Comparison of ENCODE assay signal across 16 mouse cellular contexts in the genomic region with DNA sequence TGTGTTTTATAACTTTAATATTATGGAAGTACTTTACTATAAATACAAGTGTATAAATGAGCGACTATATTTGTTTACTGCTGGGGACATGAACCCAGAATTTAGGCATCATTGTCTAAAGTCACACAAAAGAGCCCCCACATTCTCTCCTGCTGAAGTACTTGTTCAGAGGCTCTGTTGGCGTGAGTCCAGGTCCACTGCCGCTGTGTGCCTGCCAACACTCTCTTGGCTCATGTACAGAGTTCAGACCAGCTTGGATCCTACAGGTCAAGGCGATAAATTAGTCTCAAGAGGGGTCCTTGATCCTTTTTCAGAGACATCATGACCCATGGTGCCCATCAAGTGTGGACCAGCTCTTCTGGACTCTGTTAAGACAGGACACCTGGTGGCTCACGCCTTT. TPM values are rescaled to one million over a fixed set of nuclear protein-coding genes. Genes with fewer than 3 reads are reported as not detected.
DNase-seq lines count a peak whose midpoint lies in the region; ATAC-seq and TF ChIP-seq lines count a peak whose summit lies in the region.
"Had no signal": no experiment of that assay in that cellular context is flagged by ENCODE, and none has a peak within 500 bp of the region (broad histone marks: within the 10 kb centered on the region; RNA-seq: fewer than 3 reads in every experiment).

No protein-coding gene starts in this region.

- H3K9ac ChIP-seq in forebrain, postnatal 0 days = no peak overlapping the region
- H3K9ac ChIP-seq: limb, embryonic 13.5 days had no signal

- H3K27me3 ChIP-seq in forebrain, postnatal 0 days (ENCODE audit: insufficient read depth, low read length) = no peaks in the 10 kb centered on the region

- no peak overlapping the region for H3K27ac ChIP-seq in forebrain, postnatal 0 days (ENCODE audit: low read depth, low read length)
- H3K27ac ChIP-seq: heart, embryonic 10.5 days; left cerebral cortex, adult 2 months; limb, embryonic 13.5 days; midbrain, embryonic 10.5 days had no signal

- DNase-seq in adrenal gland, postnatal 10 days = peak; percentile 66
- no peak for DNase-seq in adrenal gland, postnatal 4 days (ENCODE audit: low spot score in 2 of 2)
- peak; percentile 27 for DNase-seq in kidney, adult 18-20 months
- no peak for DNase-seq in kidney, postnatal 4 days
- DNase-seq in lung, postnatal 36 days = peak; percentile 12
- DNase-seq in lung, postnatal 25 days (ENCODE audit: low spot score) = no peak
- no peak for DNase-seq in thymus, postnatal 0 days (ENCODE audit: low spot score)
- DNase-seq in forebrain, postnatal 0 days = no peak
- DNase-seq: gastrocnemius, postnatal 14 days; retina, postnatal 1 day had no signal

- H3K4me3 ChIP-seq in forebrain, postnatal 0 days (ENCODE audit: low read depth, low read length) = no peak overlapping the region
- H3K4me3 ChIP-seq: heart, embryonic 10.5 days; left cerebral cortex, adult 2 months; limb, embryonic 13.5 days; midbrain, embryonic 10.5 days had no signal

- no peaks in the 10 kb centered on the region for H3K4me1 ChIP-seq in forebrain, postnatal 0 days (ENCODE audit: insufficient read depth)
- H3K4me1 ChIP-seq: heart, embryonic 10.5 days; limb, embryonic 13.5 days had no signal

- no peaks in the 10 kb centered on the region for H3K9me3 ChIP-seq in forebrain, postnatal 0 days (ENCODE audit: low read length)
- H3K9me3 ChIP-seq: heart, embryonic 10.5 days; limb, embryonic 13.5 days; midbrain, embryonic 10.5 days had no signal

- H3K36me3 ChIP-seq in forebrain, postnatal 0 days (ENCODE audit: insufficient read depth) = no peaks in the 10 kb centered on the region
- H3K36me3 ChIP-seq: heart, embryonic 10.5 days; limb, embryonic 13.5 days; midbrain, embryonic 10.5 days had no signal

- no peak overlapping the region for H3K4me2 ChIP-seq in forebrain, postnatal 0 days (ENCODE audit: low read depth)
- H3K4me2 ChIP-seq: limb, embryonic 13.5 days had no signal

- TF ChIP-seq CTCF in forebrain, postnatal 0 days (IDR thresholded peaks at IDR 0.05; ENCODE audit: low read depth) = no peak

- no peak for ATAC-seq in forebrain, postnatal 0 days
- ATAC-seq: Patski had no signal

- 65% methylated on average over 5 of the region's 5 CpGs for WGBS in forebrain, postnatal 0 days

RNA-seq across cellular contexts. Expression of gene Nppc, which starts 13.3 kb away (rescaled TPM):
- total RNA-seq in adrenal gland, postnatal 10 days (2021) = under 1 TPM in 1 of 2 experiments, not detected in 1; 0.48 TPM
- not detected for total RNA-seq in adrenal gland, postnatal 4 days (2021)
- 0.93 and 1.1 TPM in 2 replicates for polyA plus RNA-seq in thymus, postnatal 0 days (2015; fragmentation: Nextera tagmentation; extraction: Ambion mirVana)
- 5.7 and 6.3 TPM in 2 replicates for total RNA-seq in forebrain, postnatal 0 days (2014; rRNA removed)
- 7.7 and 9.2 TPM in 2 replicates for polyA plus RNA-seq in forebrain, postnatal 0 days (2015; fragmentation: Nextera tagmentation; extraction: Ambion mirVana)
- total RNA-seq: neutrophil, adult 5-6 weeks had no signal

RNA-seq across cellular contexts. Expression of gene Dis3l2, which starts 46.5 kb away (rescaled TPM):
- total RNA-seq in adrenal gland, postnatal 10 days (2021) = 10 to 100 TPM; 17.2 to 20.9 TPM
- total RNA-seq in adrenal gland, postnatal 4 days (2021) = 10 to 100 TPM; 25.6 to 26.0 TPM
- polyA plus RNA-seq in thymus, postnatal 0 days (2015; fragmentation: Nextera tagmentation; extraction: Ambion mirVana) = 21.5 and 23.5 TPM in 2 replicates
- total RNA-seq in forebrain, postnatal 0 days (2014; rRNA removed) = 49.2 and 53.6 TPM in 2 replicates
- polyA plus RNA-seq in forebrain, postnatal 0 days (2015; fragmentation: Nextera tagmentation; extraction: Ambion mirVana) = 31.7 and 35.0 TPM in 2 replicates

Comparison
In these comparisons a context has a peak if more than half of its experiments do, and no peak if none do; other contexts are left out.
1. DNase-seq: peak in adrenal gland, postnatal 10 days (single experiment), kidney, adult 18-20 months (single experiment) and lung, postnatal 36 days (single experiment); none in adrenal gland, postnatal 4 days (0 of 2), kidney, postnatal 4 days (0 of 2), lung, postnatal 25 days (single experiment), thymus, postnatal 0 days (single experiment) and forebrain, postnatal 0 days (single experiment).